Mouse (Mus musculus): ENCODE results near the gene Pgf. TPM values are rescaled to one million over a fixed set of nuclear protein-coding genes. Genes with fewer than 3 reads are reported as not detected.

Pgf gene
- total and polyA plus RNA-seq, 3 experiments = 0.46 TPM; not detected in 2

DNA sequence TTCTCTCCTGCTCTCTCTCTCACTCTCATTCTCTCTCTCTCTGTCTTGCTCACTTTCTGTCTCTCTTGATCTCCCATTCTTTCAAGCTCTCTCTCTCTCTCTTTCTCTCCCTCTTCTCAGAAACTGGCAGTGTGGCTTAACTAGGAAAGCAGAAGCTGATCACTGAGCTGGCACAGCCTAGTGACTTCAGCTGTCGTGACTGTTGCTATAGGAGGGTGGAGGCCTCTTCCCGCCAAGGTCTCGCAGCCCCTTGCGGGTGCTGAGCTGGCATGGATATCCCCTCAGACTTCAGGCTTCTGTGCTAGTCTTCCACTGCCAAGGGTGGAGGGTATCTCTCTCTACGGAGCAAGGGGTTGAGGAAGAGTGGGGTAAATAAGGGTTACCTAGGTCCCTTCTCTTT lies 5.3 kb upstream of the Pgf start:
- Histone ChIP-seq H3K9me3 (replicated peaks; ENCODE audit: insufficient read depth, low read length) (no peaks in the 10 kb centered on the region), H3K36me3 (ENCODE audit: control insufficient read depth in 1 of 2, insufficient read depth in 2 of 2, low read length in 2 of 2) (no peaks in the 10 kb centered on the region), H3K79me2 (ENCODE audit: control insufficient read depth, insufficient read depth, low read length, poor library complexity) (no peaks in the 10 kb centered on the region), H3K27me3 (ENCODE audit: control insufficient read depth in 1 of 2, insufficient read depth in 2 of 2, low read length in 2 of 2) (peaks cover 0 to 3% of the 10 kb centered on the region in 2 experiments; a peak in 3 of 4 replicates), H3K27ac (ENCODE audit: control insufficient read depth, low read depth, low read length) (no peak overlapping the region), H3K4me3 (ENCODE audit: control insufficient read depth in 1 of 2, insufficient read depth in 1 of 2, low read depth in 2 of 2, low read length in 2 of 2) (no peak overlapping the region), H3K4me1 (ENCODE audit: control insufficient read depth in 1 of 2, insufficient read depth in 2 of 2, low read length in 2 of 2) (peaks cover 0 to 4% of the 10 kb centered on the region in 2 experiments; a peak in 1 of 4 replicates), H3K9ac (ENCODE audit: control insufficient read depth, low read depth, low read length, poor library complexity, severe bottlenecking) (no peak overlapping the region)
- TF ChIP-seq MAX (IDR thresholded peaks at IDR 0.05; ENCODE audit: low read length) (no peak), HCFC1 (IDR thresholded peaks at IDR 0.05; ENCODE audit: low read depth, low read length) (no peak), MAFK (IDR thresholded peaks at IDR 0.05; ENCODE audit: borderline replicate concordance, low read depth, low read length) (no peak), SIN3A (IDR thresholded peaks at IDR 0.05; ENCODE audit: low read length) (no peak), CTCF (IDR thresholded peaks at IDR 0.05 in 2 of 3, conservative IDR thresholded peaks at IDR 0.05 in 1 of 3; ENCODE audit: control insufficient read depth in 1 of 3, insufficient read depth in 1 of 3, low read depth in 2 of 3, low read length in 3 of 3, poor library complexity in 1 of 3, severe bottlenecking in 1 of 3) (no peak), ELF1 (IDR thresholded peaks at IDR 0.05; ENCODE audit: low read depth, low read length) (no peak), E2F4 (IDR thresholded peaks at IDR 0.05; ENCODE audit: borderline replicate concordance, low read depth, low read length) (no peak), USF1 (IDR thresholded peaks at IDR 0.05; ENCODE audit: low read depth, low read length) (no peak), ZMIZ1 (IDR thresholded peaks at IDR 0.05; ENCODE audit: low read depth, low read length) (no peak), NRF1 (IDR thresholded peaks at IDR 0.05; ENCODE audit: insufficient read depth, low read depth, low read length, poor library complexity, severe bottlenecking) (no peak), ETS1 (IDR thresholded peaks at IDR 0.05; ENCODE audit: low read depth, low read length) (no peak)
- DNase-seq (ENCODE audit: low read depth, low spot score) = peak; percentile 44

GRCm38 (mm10) chr12:85182345-85182643 lies 4.7 kb upstream of the Pgf start:
- H3K27me3 ChIP-seq (ENCODE audit: control insufficient read depth in 1 of 2, insufficient read depth in 2 of 2, low read length in 2 of 2) = peaks cover 0 to 3% of the 10 kb centered on the region in 2 experiments; a peak in 3 of 4 replicates
- no peak for DNase-seq (ENCODE audit: low read depth, low spot score)
- H3K4me1 ChIP-seq (ENCODE audit: control insufficient read depth in 1 of 2, insufficient read depth in 2 of 2, low read length in 2 of 2) = peaks cover 3 to 9% of the 10 kb centered on the region in 2 experiments; a peak in 2 of 4 replicates
- H3K9ac ChIP-seq (ENCODE audit: control insufficient read depth, low read depth, low read length, poor library complexity, severe bottlenecking) = no peak overlapping the region
- H3K27ac ChIP-seq (ENCODE audit: control insufficient read depth, low read depth, low read length) = no peak overlapping the region
- no peak overlapping the region for H3K4me3 ChIP-seq (ENCODE audit: control insufficient read depth in 1 of 2, insufficient read depth in 1 of 2, low read depth in 2 of 2, low read length in 2 of 2)
- H3K36me3 ChIP-seq (ENCODE audit: control insufficient read depth in 1 of 2, insufficient read depth in 2 of 2, low read length in 2 of 2) = no peaks in the 10 kb centered on the region
- TF ChIP-seq ZNF384 (IDR thresholded peaks at IDR 0.05; ENCODE audit: low read depth, low read length) (no peak), EP300 (IDR thresholded peaks at IDR 0.05; ENCODE audit: low read depth in 1 of 2, low read length in 2 of 2) (no peak), MAX (IDR thresholded peaks at IDR 0.05; ENCODE audit: low read length) (no peak), SMC3 (IDR thresholded peaks at IDR 0.05; ENCODE audit: low read depth, low read length) (no peak), MAFK (IDR thresholded peaks at IDR 0.05; ENCODE audit: borderline replicate concordance, low read depth, low read length) (no peak), MYB (IDR thresholded peaks at IDR 0.05; ENCODE audit: low read depth, low read length) (no peak), MAZ (IDR thresholded peaks at IDR 0.05; ENCODE audit: low read depth, low read length) (no peak), ZC3H11A (IDR thresholded peaks at IDR 0.05; ENCODE audit: low read depth, low read length) (no peak), RCOR1 (IDR thresholded peaks at IDR 0.05; ENCODE audit: low read depth, low read length) (no peak), POLR2AphosphoS5 (IDR thresholded peaks at IDR 0.05; ENCODE audit: borderline replicate concordance, low read depth, low read length) (no peak), NRF1 (IDR thresholded peaks at IDR 0.05; ENCODE audit: insufficient read depth, low read depth, low read length, poor library complexity, severe bottlenecking) (no peak), POLR2A (IDR thresholded peaks at IDR 0.05; ENCODE audit: control insufficient read depth in 1 of 2, insufficient read depth in 1 of 2, low read depth in 1 of 2, low read length in 2 of 2, poor library complexity in 1 of 2) (no peak), ELF1 (IDR thresholded peaks at IDR 0.05; ENCODE audit: low read depth, low read length) (no peak)
- no peaks in the 10 kb centered on the region for H3K79me2 ChIP-seq (ENCODE audit: control insufficient read depth, insufficient read depth, low read length, poor library complexity)
- H3K9me3 ChIP-seq (replicated peaks; ENCODE audit: insufficient read depth, low read length) = no peaks in the 10 kb centered on the region
